Mouse (Mus musculus) leukemia stem cell, adult 10-12 weeks (primary cell): Measurements from ENCODE around the gene Olfr402. TPM values are rescaled to one million over a fixed set of nuclear protein-coding genes. Genes with fewer than 3 reads are reported as not detected.

ENCODE experiments used
- polyA plus RNA-seq: library from polyadenylated mRNA; stranded (reverse); fragments of >175 nt; gene quantifications from 2 replicates; pipeline ENCODE4 v1.2.3, GENCODE M21; 2012; ENCODE audit warnings: low replicate concordance

Gene Olfr402
- polyA plus RNA-seq = not detected in 2 replicates

DNA sequence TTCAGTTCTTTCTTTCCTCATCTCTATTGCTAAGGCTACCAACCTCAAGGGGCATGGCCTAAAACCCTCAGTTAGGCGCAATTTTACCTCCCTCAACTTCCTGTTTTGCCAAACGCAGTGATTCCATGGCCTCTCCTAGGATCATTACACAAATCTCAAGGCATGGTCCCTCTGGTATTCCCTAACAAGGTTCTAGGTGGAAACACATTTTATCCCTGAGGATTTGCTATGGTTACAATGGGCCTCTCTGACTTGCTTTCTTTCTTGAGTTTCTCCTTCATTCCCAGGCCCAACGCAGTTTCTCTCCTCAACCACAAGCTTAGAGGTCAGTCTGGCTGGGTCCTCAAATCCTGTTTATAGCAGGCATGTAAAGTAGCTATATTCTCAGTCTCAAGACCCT lies at the start of gene Olfr402:
Olfr402 (plus strand) TSS at position 301 of the 400 bp plus-strand sequence.

DNA sequence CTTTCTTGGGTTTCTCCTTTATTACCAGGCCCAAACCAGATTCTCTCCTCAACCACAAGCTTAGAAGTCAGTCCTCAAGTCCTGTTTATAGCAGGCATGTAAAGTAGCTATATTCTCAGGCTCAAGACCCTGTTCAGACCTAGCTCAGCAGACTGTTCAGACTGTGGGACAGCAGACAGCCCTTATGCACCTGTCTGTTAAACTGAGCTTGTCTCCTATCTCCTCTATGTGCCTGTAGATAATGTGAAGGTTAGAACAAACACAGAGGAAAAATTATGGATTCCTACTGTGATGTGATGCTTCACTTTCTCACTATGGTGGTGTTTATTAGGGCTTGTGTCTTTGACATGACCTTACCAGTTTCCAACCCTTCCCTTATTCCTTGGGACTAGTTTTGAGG lies 39.9 kb upstream of the Olfr402 start, which contains the start of gene Olfr401:
Olfr401 (plus strand) TSS at position 301 of the 400 bp plus-strand sequence.

DNA sequence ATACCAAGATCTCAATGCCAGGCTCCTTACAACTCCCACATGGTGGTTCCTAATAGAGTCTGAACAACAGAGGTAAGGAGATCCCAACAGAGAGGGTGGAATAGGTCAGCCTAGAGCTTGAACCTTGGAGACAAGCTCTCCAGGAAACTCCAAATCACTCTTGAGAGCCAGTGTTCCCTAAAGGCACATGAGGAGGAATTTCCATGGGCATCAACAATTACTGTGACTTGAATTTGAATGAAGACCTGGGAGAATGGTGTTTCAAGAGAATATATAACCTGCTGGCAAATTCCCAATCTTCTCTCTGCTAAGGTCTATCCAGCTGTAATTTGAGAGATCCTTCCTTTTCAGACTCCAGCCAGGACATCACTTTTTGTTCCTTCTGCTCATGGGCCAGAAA lies 32.6 kb downstream of the Olfr402 start, which contains the start of gene Olfr403:
Olfr403 (plus strand) TSS at position 301 of the 400 bp plus-strand sequence.

Other genes with a start within 250 kb of the Olfr402 start
- gene Olfr395, start 244.2 kb upstream of the Olfr402 start, polyA plus RNA-seq = not detected in 2 replicates
- gene Olfr23, start 216.9 kb upstream of the Olfr402 start, polyA plus RNA-seq = not detected in 2 replicates
- not detected in 2 replicates for gene Olfr397, start 192.7 kb upstream of the Olfr402 start, polyA plus RNA-seq
- gene Olfr398, start 163.1 kb upstream of the Olfr402 start, polyA plus RNA-seq = not detected in 2 replicates
- gene Olfr139, start 97.0 kb upstream of the Olfr402 start, polyA plus RNA-seq = not detected in 2 replicates
- 0.18 TPM in 1 of 2 replicates, not detected in the other for gene Olfr399, start 96.9 kb upstream of the Olfr402 start, polyA plus RNA-seq
- gene Zfp616, start 83.6 kb upstream of the Olfr402 start, polyA plus RNA-seq = 0.06 TPM in 1 of 2 replicates, not detected in the other
- not detected in 2 replicates for gene Olfr401, start 39.8 kb upstream of the Olfr402 start, polyA plus RNA-seq
- gene Olfr403, start 32.7 kb downstream of the Olfr402 start, polyA plus RNA-seq = not detected in 2 replicates
- not detected in 2 replicates for gene Olfr43, start 57.9 kb downstream of the Olfr402 start, polyA plus RNA-seq
- not detected in 2 replicates for gene Olfr406, start 106.3 kb downstream of the Olfr402 start, polyA plus RNA-seq
- not detected in 2 replicates for gene Olfr59, start 130.2 kb downstream of the Olfr402 start, polyA plus RNA-seq
- gene Olfr410, start 184.5 kb downstream of the Olfr402 start, polyA plus RNA-seq = 0.05 TPM in 1 of 2 replicates, not detected in the other
- gene Olfr411, start 199.1 kb downstream of the Olfr402 start, polyA plus RNA-seq = not detected in 2 replicates
- gene Olfr412, start 208.5 kb downstream of the Olfr402 start, polyA plus RNA-seq = not detected in 2 replicates